Mouse (Mus musculus) urinary bladder, postnatal 4 days (tissue): ENCODE measurements around the gene Gpr18.

Experiments used
- DNase-seq, 2 experiments: peaks; one replicate each; pipeline ENCODE4 v3.0.0; 2021 to 2022; ENCODE audit warnings: low spot score in 2 of 2

The Gpr18 gene

DNA sequence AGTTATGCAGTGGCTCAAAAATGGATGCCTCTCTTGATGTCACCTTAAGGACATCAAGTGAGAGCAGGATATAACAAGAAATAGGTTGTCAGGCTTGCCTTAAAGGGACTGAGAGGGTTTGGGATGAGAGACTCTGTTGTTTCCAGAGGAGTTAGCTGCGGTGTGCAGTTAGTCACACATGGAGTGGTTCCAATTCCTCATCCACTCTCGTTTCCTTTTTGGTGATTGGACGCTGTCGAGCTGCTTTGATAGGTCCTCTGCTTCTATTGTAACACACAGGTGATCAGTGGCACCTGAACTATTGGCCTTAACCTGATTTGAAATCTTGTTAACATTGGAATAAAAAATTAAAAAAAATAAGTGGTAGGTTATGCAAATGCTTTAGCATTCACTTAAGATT lies 7.2 kb upstream of the Gpr18 start:
- no peak for DNase-seq

DNA sequence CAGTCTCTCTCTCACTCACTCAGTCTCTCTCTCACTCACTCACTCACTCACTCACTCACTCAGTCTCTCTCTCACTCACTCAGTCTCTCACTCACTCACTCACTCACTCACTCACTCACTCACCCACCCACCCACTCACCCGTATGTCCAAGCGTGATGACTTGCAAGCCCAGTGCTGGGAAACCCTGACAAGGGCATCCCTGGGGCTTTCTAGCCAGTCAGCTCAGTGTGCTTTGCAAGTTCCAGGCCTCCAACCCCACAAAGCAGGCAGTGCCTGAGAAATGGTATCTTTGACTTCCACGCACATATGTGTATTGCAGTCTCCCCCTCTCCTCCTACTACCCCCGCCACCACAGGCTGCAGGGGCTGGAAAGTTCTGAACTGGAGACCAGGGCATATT lies 6.4 kb upstream of the Gpr18 start:
- DNase-seq: peak in 1 of 2 experiments; percentile 12

DNA sequence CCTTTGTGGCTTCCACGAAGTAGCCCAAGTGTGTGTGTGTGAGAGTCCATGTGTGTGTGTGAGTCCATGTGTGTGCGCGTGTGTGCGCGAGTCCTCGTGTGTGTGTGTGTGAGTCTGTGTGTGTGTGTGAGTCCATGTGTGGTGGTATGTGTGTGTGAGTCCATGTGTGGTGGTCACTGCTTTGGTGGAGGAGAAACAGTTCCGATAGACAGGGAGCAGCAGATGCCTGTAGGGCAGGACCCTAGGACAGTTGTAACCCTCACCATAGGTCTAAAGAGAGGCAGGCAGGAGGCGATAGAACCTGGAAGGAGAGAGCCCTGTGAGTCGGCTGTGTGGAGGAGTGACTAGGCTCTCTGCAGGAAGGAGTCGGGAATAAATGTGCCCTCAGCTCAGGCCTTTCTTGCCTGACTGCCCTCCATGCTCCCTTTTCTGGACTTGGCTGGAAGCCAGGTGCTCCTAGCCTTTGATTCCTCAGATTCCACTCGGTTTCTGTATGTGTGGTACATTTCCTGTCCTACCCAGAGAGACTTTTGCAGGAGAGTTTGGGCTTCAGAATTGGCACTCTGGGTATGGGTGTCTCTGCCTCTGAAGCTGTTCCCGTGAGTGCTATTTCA lies 5.0 kb upstream of the Gpr18 start:
- peak in 1 of 2 experiments; percentile 17 for DNase-seq

- DNase-seq: no peak
Measured at GRCm38 (mm10) chr14:121919752-121920151, 4.2 kb upstream of the Gpr18 start.

GRCm38 (mm10) chr14:121918266-121918665 lies 2.7 kb upstream of the Gpr18 start:
- no peak for DNase-seq

DNA sequence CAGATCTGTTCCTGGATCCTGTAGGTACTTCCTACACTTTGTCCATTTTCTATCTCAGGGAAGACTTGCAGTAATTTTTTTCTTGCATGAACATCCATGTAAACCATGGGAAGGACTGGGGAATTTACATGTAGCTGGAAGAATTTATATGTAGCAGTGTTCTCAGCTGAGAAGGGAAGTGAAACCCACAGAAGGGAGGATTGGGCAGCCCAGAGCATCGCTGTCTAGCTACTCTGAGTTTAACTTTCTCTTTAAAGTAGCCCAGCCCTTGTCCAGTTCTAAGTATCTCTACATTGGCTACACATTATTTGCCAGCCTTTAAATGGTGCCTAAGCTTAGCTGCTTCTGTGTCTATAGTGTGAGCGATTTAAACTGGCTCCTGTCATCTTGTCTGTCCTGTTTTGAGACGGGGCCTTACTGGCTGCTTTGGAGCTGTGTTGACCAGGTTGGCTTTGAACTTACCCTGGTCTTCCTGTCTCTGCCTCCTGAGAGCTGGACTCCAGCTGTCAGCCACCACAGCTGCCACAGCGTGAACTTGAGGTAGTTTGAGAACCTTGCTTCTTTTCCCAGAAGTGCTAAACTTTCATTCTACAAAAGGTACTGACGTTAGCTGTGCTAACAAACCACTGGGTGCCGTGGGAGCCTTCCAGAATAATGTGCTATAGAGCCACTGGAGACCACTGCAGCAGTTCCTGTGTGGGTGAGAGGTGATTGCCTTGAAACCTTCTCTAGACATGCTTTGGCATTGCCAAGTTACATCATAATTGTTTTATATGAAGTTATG lies 922 bp upstream of the Gpr18 start:
- no peak for DNase-seq

GRCm38 (mm10) chr14:121915143-121915542 lies 438 bp downstream of the Gpr18 start:
- DNase-seq: no peak

DNA sequence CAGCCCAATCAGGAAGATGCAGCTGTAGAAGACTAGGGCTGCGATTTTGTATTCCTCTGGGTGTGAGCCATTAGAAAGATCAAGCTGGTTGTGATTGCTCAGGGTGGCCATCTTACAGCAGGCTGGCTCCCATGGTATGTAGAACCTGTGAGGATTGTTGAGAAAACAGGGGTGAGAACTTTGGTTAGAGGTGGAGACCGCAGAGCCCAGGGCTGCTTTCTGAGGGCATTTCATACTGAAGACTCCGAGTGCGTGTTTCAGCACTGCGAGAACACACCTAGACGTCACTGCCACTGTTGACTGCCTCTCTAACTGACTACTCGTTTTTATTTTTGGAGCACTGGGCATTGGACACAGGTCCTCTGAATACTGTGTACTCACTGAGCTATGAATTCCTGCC lies 3.1 kb downstream of the Gpr18 start:
- no peak for DNase-seq

- DNase-seq: no peak
Measured at GRCm38 (mm10) chr14:121909868-121910267, 5.7 kb downstream of the Gpr18 start.

DNA sequence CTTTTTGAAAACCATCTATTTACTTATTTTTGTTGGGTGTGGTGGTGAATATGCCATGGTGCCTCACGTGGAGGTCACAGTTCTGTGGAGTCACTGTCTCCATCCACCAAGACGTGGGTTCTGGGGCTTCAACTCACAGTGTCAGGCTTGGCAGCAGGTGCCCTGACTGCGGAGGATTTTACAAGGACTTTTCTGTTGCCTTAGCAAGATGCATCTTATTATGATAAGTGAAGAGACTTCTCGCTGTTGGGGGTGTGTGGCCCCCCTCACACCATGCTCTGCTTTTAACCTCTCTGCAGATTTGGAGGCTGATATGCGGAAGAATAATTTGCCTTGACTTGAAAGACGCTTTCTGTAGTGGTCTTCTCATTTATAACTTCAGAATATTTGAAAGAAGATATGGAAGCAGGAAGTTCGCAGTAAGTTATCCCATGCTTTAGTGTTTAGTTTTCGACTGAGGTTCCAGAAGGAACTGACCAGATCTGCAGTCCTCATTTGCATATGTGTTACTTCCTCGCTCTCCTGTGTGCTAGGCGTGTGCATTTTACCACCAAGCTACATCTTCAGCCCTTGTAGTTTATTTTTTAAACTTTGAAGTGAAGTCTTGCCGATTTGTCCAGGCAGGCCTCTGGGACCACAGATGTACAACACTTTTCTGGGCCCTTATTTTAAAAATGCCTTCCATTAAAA lies 8.4 kb downstream of the Gpr18 start:
- DNase-seq: no peak

DNA sequence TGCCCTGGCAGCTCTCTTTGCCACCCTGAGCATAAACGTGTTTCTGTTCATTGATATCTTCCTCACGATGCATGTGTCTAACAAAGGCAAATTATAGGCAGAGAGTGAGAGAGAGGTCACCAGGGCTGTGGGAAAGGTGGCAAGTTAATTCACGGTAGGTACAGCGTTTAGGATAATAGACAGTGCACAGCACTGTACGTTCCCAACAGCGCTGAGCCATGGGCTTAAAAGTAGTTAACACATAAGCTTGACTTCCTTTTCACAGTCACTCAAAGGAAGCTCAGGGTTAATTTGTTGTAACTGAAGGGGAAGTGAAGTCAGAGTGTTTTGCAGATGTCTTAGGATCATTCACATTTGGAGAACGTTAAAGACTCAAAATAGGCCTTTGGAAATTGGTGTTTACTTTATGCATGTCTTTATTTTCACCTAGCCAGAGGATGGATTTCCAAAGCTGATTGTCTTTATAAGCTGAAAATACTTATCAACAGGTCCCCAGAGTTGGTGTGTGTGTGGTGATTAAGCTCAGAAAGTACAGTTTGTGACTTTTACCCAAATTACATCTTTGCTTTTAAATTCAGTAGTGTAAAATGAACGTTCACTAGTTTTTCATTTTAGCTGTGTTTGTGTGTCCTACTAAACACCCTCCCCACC lies 9.1 kb downstream of the Gpr18 start:
- no peak for DNase-seq

DNA sequence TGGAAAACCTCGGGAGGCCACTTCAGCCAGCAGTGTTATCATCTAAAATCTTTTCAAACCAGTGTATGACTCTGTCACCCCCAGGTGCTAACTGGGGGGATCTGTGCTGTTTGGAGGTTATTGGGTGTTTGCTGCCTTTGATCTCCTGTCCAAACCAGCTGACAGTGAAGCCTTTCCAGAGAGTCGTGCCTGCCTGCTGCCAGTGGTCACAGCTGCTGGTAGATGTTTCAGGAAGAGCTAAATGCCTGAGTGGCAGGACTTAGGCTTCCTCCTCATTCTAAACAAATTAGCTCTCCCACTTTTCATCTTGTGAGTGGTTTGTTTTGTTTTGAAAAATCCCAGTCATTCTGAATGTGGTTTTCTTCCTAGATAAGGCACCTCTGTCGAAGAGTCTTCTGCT lies 10.8 kb downstream of the Gpr18 start:
- no peak for DNase-seq

- no peak for DNase-seq
Measured at GRCm38 (mm10) chr14:121903381-121903876, 12.2 kb downstream of the Gpr18 start.

GRCm38 (mm10) chr14:121901511-121901910 lies 14.1 kb downstream of the Gpr18 start:
- no peak for DNase-seq

GRCm38 (mm10) chr14:121899071-121899470 lies 16.5 kb downstream of the Gpr18 start:
- DNase-seq: no peak

- DNase-seq: no peak
Measured at GRCm38 (mm10) chr14:121898509-121898908, 17.1 kb downstream of the Gpr18 start.

DNA sequence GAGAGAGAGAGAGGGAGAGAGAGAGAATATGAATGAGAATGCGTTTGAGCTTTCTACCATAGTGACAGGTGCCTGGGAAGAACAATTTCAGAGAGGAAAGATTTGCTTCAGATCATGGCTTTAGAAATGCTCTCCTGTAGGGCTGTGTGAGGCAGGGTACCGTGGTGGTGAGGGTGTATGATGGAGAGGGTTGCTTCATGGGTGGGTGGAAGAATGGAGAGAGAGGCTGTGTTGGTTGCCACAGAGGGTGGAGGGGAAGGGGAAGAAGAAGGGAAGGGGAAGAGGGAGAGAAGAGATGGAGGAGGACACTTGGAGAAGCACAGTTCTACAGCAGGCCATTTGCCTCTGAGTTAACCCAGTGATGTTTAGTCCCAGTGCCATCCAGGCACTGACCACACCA lies 17.8 kb downstream of the Gpr18 start:
- DNase-seq: no peak

DNA sequence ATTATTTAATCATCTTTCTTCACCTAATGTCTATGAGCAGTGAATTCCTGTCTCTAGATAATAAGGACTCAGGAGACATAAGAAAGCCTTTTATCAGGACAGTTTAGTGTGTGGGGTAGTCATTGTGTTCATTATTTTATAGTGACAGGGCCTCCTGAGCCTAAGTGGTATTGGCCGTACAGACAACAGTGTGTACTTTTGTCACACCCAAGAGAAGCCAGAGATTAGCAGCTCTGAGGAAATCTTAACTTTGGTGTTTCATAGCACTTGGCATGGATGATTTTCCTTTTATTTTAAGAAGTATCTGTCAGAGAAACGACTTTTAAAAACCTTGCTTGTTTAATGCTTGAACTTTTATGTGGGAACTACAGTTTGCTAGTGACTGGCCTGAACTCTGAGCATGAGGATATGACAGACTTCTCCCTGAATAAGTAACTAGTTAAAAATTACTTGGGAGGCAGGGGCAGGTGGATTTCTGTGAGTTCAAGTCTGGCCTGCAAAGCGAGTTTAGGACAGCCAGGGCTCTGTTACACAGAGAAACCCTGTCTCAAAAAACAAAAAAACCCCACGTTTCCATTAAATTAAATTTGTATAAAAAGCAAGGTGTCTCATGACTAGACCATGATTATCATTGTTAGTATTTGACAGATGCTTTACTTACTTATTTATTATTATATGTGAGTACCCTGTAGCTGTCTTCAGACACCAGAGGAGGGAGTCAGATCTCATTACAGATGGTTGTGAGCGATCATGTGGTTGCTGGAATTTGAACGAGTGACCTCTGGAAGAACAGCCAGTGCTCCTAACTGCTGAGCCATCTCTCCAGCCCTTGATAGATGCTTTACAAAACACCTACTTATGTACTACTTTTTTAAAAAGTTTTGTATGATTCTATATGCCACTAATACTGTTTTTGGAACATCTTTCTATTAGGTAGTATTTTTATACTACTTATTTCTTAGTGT lies 19.2 kb downstream of the Gpr18 start:
- no peak for DNase-seq

DNA sequence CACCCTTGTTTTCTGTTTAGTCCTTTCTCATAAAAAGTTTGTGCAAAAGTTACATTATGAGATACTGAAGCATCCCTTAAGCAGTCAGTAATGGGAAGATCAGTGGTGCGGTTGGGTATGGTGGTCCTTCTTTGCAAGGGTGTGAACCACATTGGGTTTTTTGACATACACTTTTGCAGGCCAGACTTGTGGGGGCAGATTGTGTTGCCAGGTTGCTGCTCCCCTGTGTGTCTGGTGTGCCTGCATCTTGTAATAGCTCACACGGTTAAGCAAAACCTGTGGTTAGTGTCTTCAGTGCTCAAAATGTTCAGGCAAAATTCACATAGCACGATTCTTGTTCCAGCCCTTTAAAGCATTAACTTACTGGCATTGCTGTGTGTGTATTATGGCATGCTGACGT lies 20.3 kb downstream of the Gpr18 start:
- DNase-seq: no peak

GRCm38 (mm10) chr14:121894511-121895135 lies 21.0 kb downstream of the Gpr18 start:
- no peak for DNase-seq

GRCm38 (mm10) chr14:121893747-121894146 lies 21.8 kb downstream of the Gpr18 start:
- no peak for DNase-seq
